Mouse (Mus musculus): ENCODE results near the gene Ikzf2. TPM values are rescaled to one million over a fixed set of nuclear protein-coding genes. Genes with fewer than 3 reads are reported as not detected.
A peak's percentile ranks its signal among the peaks of the same experiment; 100 is the strongest.

Ikzf2 gene
- total and polyA plus RNA-seq, 2 experiments from 2014 or later: 0.94 to 4.0 TPM

- no peaks in the 10 kb centered on the region for H3K36me3 ChIP-seq (ENCODE audit: insufficient read depth, low read length)
- no peak overlapping the region for H3K4me2 ChIP-seq (ENCODE audit: low read depth, low read length)
- H3K9ac ChIP-seq (replicated peaks; ENCODE audit: low read length): no peak overlapping the region
- no peak overlapping the region for H3K27ac ChIP-seq
- no peaks in the 10 kb centered on the region for H3K9me3 ChIP-seq (ENCODE audit: low read length)
- DNase-seq (ENCODE audit: low spot score): no peak
- WGBS: 91% methylated on average over 4 of the region's 4 CpGs
- no peaks in the 10 kb centered on the region for H3K27me3 ChIP-seq (ENCODE audit: insufficient read depth, low read length)
- no peak overlapping the region for H3K4me3 ChIP-seq (ENCODE audit: low read length)
- 0 out of 2 replicates have a peak, but pooled peaks cover 3% of the 10 kb centered on the region for H3K4me1 ChIP-seq (ENCODE audit: insufficient read depth, low read length)
- TF ChIP-seq CTCF (IDR thresholded peaks at IDR 0.05; ENCODE audit: low read depth): no peak
- no peak for ATAC-seq
Measured at GRCm38 (mm10) chr1:69680501-69680900, 6.5 kb downstream of the Ikzf2 start.

GRCm38 (mm10) chr1:69669897-69670404 is 17.1 kb downstream of the Ikzf2 start:
- Histone ChIP-seq H3K9me3 (ENCODE audit: low read length) (no peaks in the 10 kb centered on the region), H3K4me3 (ENCODE audit: low read length) (no peak overlapping the region), H3K27me3 (ENCODE audit: insufficient read depth, low read length) (no peaks in the 10 kb centered on the region), H3K4me1 (ENCODE audit: insufficient read depth, low read length) (no peaks in the 10 kb centered on the region), H3K27ac (no peak overlapping the region), H3K36me3 (ENCODE audit: insufficient read depth, low read length) (no peaks in the 10 kb centered on the region), H3K9ac (replicated peaks; ENCODE audit: low read length) (no peak overlapping the region), H3K4me2 (ENCODE audit: low read depth, low read length) (no peak overlapping the region)
- ATAC-seq (no peak), DNase-seq (ENCODE audit: low spot score) (no peak)
- WGBS: 97% methylated on average over 10 of the region's 10 CpGs
- TF ChIP-seq CTCF (IDR thresholded peaks at IDR 0.05; ENCODE audit: low read depth): no peak

- Histone ChIP-seq H3K9me3 (ENCODE audit: low read length) (no peaks in the 10 kb centered on the region), H3K27me3 (ENCODE audit: insufficient read depth, low read length) (no peaks in the 10 kb centered on the region), H3K4me1 (ENCODE audit: insufficient read depth, low read length) (no peaks in the 10 kb centered on the region), H3K36me3 (ENCODE audit: insufficient read depth, low read length) (no peaks in the 10 kb centered on the region), H3K4me2 (ENCODE audit: low read depth, low read length) (no peak overlapping the region), H3K4me3 (ENCODE audit: low read length) (no peak overlapping the region), H3K9ac (replicated peaks; ENCODE audit: low read length) (no peak overlapping the region), H3K27ac (no peak overlapping the region)
- DNase-seq (ENCODE audit: low spot score) (no peak), ATAC-seq (no peak)
- no peak for TF ChIP-seq CTCF (IDR thresholded peaks at IDR 0.05; ENCODE audit: low read depth)
- WGBS: 95% methylated on average over 5 of the region's 5 CpGs
Measured at GRCm38 (mm10) chr1:69667456-69667855, 19.6 kb downstream of the Ikzf2 start.

DNA sequence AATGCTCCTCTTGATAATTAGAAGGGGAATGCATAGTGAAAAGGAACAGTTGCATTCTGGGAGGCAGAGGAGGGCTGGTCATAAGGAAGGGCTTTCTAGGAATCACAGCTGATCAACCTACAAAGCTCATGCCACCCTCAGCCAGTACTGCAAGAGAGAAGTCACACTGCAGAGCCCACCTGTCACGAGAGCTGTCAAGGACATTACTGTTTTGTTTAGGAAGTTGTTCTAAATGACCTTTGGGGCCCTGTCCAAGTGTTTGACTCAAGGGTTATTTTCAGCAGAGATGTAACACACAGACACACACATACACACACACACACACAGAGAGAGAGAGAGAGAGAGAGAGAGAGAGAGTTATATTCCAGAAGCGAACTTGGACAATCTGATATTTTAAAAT is 27.3 kb downstream of the Ikzf2 start:
- no peak for DNase-seq (ENCODE audit: low spot score)
- Histone ChIP-seq H3K9ac (replicated peaks; ENCODE audit: low read length) (no peak overlapping the region), H3K36me3 (ENCODE audit: insufficient read depth, low read length) (no peaks in the 10 kb centered on the region), H3K4me1 (ENCODE audit: insufficient read depth, low read length) (no peaks in the 10 kb centered on the region), H3K4me3 (ENCODE audit: low read length) (no peak overlapping the region), H3K9me3 (ENCODE audit: low read length) (no peaks in the 10 kb centered on the region), H3K4me2 (ENCODE audit: low read depth, low read length) (no peak overlapping the region), H3K27ac (no peak overlapping the region), H3K27me3 (ENCODE audit: insufficient read depth, low read length) (no peaks in the 10 kb centered on the region)
- no peak for ATAC-seq
- WGBS: 69% methylated on average over 2 of the region's 2 CpGs
- no peak for TF ChIP-seq CTCF (IDR thresholded peaks at IDR 0.05; ENCODE audit: low read depth)

GRCm38 (mm10) chr1:69658051-69658450 is 29.0 kb downstream of the Ikzf2 start:
- Histone ChIP-seq H3K4me3 (ENCODE audit: low read length) (no peak overlapping the region), H3K4me2 (ENCODE audit: low read depth, low read length) (no peak overlapping the region), H3K27ac (no peak overlapping the region), H3K9ac (replicated peaks; ENCODE audit: low read length) (no peak overlapping the region), H3K9me3 (ENCODE audit: low read length) (no peaks in the 10 kb centered on the region), H3K27me3 (ENCODE audit: insufficient read depth, low read length) (no peaks in the 10 kb centered on the region), H3K4me1 (ENCODE audit: insufficient read depth, low read length) (no peaks in the 10 kb centered on the region), H3K36me3 (ENCODE audit: insufficient read depth, low read length) (no peaks in the 10 kb centered on the region)
- TF ChIP-seq CTCF (IDR thresholded peaks at IDR 0.05; ENCODE audit: low read depth): no peak
- ATAC-seq (no peak), DNase-seq (ENCODE audit: low spot score) (no peak)
- WGBS: 33% methylated on average over 6 of the region's 6 CpGs

DNA sequence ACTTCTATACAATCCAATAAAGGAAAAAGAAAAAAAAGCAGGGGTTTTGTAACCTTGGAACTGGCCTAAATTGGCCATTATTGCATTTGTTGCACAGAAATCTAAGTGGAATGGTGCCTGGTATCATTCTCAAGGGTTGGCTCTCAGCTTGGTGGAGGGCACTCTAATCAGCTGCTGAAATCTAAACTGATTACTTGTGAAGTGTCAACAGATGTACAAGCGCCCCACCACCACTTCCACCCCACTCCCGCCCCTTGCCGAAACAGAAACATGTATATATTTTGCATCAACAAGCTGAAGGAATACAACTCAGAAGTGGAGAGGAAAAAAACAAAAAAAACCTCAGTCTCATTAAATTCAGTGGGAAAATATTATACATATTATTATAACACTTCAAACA is 29.6 kb downstream of the Ikzf2 start:
- H3K9ac ChIP-seq (replicated peaks; ENCODE audit: low read length): no peak overlapping the region
- 88% methylated on average over 3 of the region's 3 CpGs for WGBS
- no peak overlapping the region for H3K27ac ChIP-seq
- no peak overlapping the region for H3K4me3 ChIP-seq (ENCODE audit: low read length)
- H3K9me3 ChIP-seq (ENCODE audit: low read length): no peaks in the 10 kb centered on the region
- H3K4me1 ChIP-seq (ENCODE audit: insufficient read depth, low read length): no peaks in the 10 kb centered on the region
- H3K4me2 ChIP-seq (ENCODE audit: low read depth, low read length): no peak overlapping the region
- H3K27me3 ChIP-seq (ENCODE audit: insufficient read depth, low read length): no peaks in the 10 kb centered on the region
- no peaks in the 10 kb centered on the region for H3K36me3 ChIP-seq (ENCODE audit: insufficient read depth, low read length)
- DNase-seq (ENCODE audit: low spot score) (no peak), ATAC-seq (no peak)
- no peak for TF ChIP-seq CTCF (IDR thresholded peaks at IDR 0.05; ENCODE audit: low read depth)

GRCm38 (mm10) chr1:69656929-69657328 is 30.1 kb downstream of the Ikzf2 start:
- no peak overlapping the region for H3K9ac ChIP-seq (replicated peaks; ENCODE audit: low read length)
- H3K27me3 ChIP-seq (ENCODE audit: insufficient read depth, low read length): no peaks in the 10 kb centered on the region
- TF ChIP-seq CTCF (IDR thresholded peaks at IDR 0.05; ENCODE audit: low read depth): no peak
- no peaks in the 10 kb centered on the region for H3K9me3 ChIP-seq (ENCODE audit: low read length)
- H3K4me1 ChIP-seq (ENCODE audit: insufficient read depth, low read length): no peaks in the 10 kb centered on the region
- ATAC-seq (no peak), DNase-seq (ENCODE audit: low spot score) (peak; percentile 7)
- H3K36me3 ChIP-seq (ENCODE audit: insufficient read depth, low read length): no peaks in the 10 kb centered on the region
- H3K27ac ChIP-seq: no peak overlapping the region
- H3K4me3 ChIP-seq (ENCODE audit: low read length): no peak overlapping the region
- WGBS: 38% methylated on average over 16 of the region's 16 CpGs
- 0 out of 2 replicates have a peak overlapping the region, but pooled peaks have one; percentile 16 for H3K4me2 ChIP-seq (ENCODE audit: low read depth, low read length)
